Mouse (Mus musculus): ENCODE measurements around the gene Lcn8.

Gene Lcn8

GRCm38 (mm10) chr2:25664125-25664524 lies 11.2 kb downstream of the Lcn8 start:
- in situ Hi-C loops (cut with MboI, MseI), result loop anchor here (5.0 kb wide), 1 partner anchor 38 kb away; the partner anchor contains the start of gene Obp2a

GRCm38 (mm10) chr2:25666516-25666915 lies 13.6 kb downstream of the Lcn8 start:
- in situ Hi-C loops (cut with MboI, MseI), result no loop called here

- in situ Hi-C loops (cut with MboI, MseI), result no loop called here
These were observed 23.6 kb downstream of the Lcn8 start, which contains the start of gene Lcn6 for GRCm38 (mm10) chr2:25676486-25676885. Gene Lcn6, plus strand, starts transcription at chr2:25676786.

- in situ Hi-C loops (cut with MboI, MseI), result no loop called here
These were observed 26.6 kb downstream of the Lcn8 start for GRCm38 (mm10) chr2:25679559-25679958.

GRCm38 (mm10) chr2:25682426-25682825 lies 29.5 kb downstream of the Lcn8 start, which contains the start of gene Lcn10:
Gene Lcn10, plus strand, starts transcription at chr2:25682726.
- in situ Hi-C loops (cut with MboI, MseI), result no loop called here

GRCm38 (mm10) chr2:25686941-25687340 lies 34.0 kb downstream of the Lcn8 start:
- in situ Hi-C loops (cut with MboI, MseI), result no loop called here

GRCm38 (mm10) chr2:25694605-25695004 lies 41.7 kb downstream of the Lcn8 start:
- in situ Hi-C loops (cut with MboI, MseI), result no loop called here

- in situ Hi-C loops (cut with MboI, MseI), result no loop called here
These were observed 44.0 kb downstream of the Lcn8 start for GRCm38 (mm10) chr2:25696951-25697350.

- in situ Hi-C loops (cut with MboI, MseI), result no loop called here
These were observed 45.8 kb downstream of the Lcn8 start for GRCm38 (mm10) chr2:25698696-25699095.

- in situ Hi-C loops (cut with MboI, MseI), result loop anchor here (5.0 kb wide), 1 partner anchor 37 kb away; no protein-coding TSS in a partner anchor
These were observed 46.8 kb downstream of the Lcn8 start, which contains the start of gene Obp2a for GRCm38 (mm10) chr2:25699743-25700142. Gene Obp2a, plus strand, starts transcription at chr2:25700043.

GRCm38 (mm10) chr2:25701001-25701400 lies 48.1 kb downstream of the Lcn8 start:
- in situ Hi-C loops (cut with MboI, MseI), result loop anchor here (5.0 kb wide), 1 partner anchor 39 kb away; no protein-coding TSS in a partner anchor

- in situ Hi-C loops (cut with MboI, MseI), result loop anchor here (5.0 kb wide), 1 partner anchor 41 kb away; no protein-coding TSS in a partner anchor
These were observed 50.8 kb downstream of the Lcn8 start for GRCm38 (mm10) chr2:25703706-25704105.

Measured in regulatory T cell (primary cell).